20 mouse cellular contexts compared by ENCODE assay signal in the genomic region with DNA sequence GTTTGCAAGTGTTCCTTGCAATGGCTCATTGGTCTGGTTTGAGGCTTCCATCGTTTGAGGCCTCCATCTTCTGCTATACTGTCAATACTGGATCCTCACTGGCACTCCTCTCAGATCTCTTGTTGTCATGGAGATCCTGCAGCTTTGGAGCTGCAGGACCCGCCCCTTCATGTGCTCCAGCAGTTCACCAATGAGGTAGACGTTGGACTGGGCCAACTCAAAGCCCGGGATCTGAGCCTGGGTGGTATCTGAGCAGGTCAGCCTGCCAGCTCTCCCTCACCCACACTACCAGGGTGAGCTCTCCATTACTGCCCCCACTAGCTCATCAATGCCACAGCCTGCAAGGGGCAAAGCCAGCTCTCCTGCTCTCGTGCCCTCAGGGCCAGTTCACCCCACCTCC. TPM values are rescaled to one million over a fixed set of nuclear protein-coding genes. Genes with fewer than 3 reads are reported as not detected.
A peak's percentile ranks its signal among the peaks of the same experiment; 100 is the strongest.
DNase-seq lines count a peak whose midpoint lies in the region; ATAC-seq lines count a peak whose summit lies in the region.
"Had no signal": no experiment of that assay in that cellular context is flagged by ENCODE, and none has a peak within 500 bp of the region (broad histone marks: within the 10 kb centered on the region; RNA-seq: fewer than 3 reads in every experiment).

No protein-coding gene starts in this region.

- peaks cover 4% of the 10 kb centered on the region; the same call in 1 of the 2 replicates for H3K27me3 ChIP-seq in limb, embryonic 12.5 days
- no peaks in the 10 kb centered on the region for H3K27me3 ChIP-seq in limb, embryonic 10.5 days (ENCODE audit: low read depth, poor library complexity, severe bottlenecking)
- no peaks in the 10 kb centered on the region for H3K27me3 ChIP-seq in hindbrain, embryonic 16.5 days (replicated peaks; ENCODE audit: control insufficient read depth, insufficient read depth, low read length)
- H3K27me3 ChIP-seq in neural tube, embryonic 14.5 days (ENCODE audit: control insufficient read depth, insufficient read depth, low read length): no peaks in the 10 kb centered on the region
- H3K27me3 ChIP-seq: CH12.LX; heart, embryonic 12.5 days; stomach, embryonic 15.5 days had no signal

- H3K4me2 ChIP-seq in limb, embryonic 12.5 days: no peak overlapping the region
- H3K4me2 ChIP-seq in hindbrain, embryonic 16.5 days (ENCODE audit: low read length): no peak overlapping the region
- H3K4me2 ChIP-seq in neural tube, embryonic 14.5 days (ENCODE audit: low read depth, low read length): no peak overlapping the region
- H3K4me2 ChIP-seq: heart, embryonic 12.5 days; stomach, embryonic 15.5 days had no signal

- WGBS in limb, embryonic 12.5 days: 67% methylated on average over 5 of the region's 5 CpGs
- WGBS in limb, embryonic 10.5 days: 77% methylated on average over 5 of the region's 5 CpGs
- 50% methylated on average over 5 of the region's 5 CpGs for WGBS in hindbrain, embryonic 16.5 days
- 59% methylated on average over 5 of the region's 5 CpGs for WGBS in neural tube, embryonic 14.5 days

- no peaks in the 10 kb centered on the region for H3K9me3 ChIP-seq in limb, embryonic 12.5 days
- H3K9me3 ChIP-seq in limb, embryonic 10.5 days (replicated peaks): no peaks in the 10 kb centered on the region
- no peaks in the 10 kb centered on the region for H3K9me3 ChIP-seq in hindbrain, embryonic 16.5 days (ENCODE audit: control insufficient read depth, low read length)
- H3K9me3 ChIP-seq in neural tube, embryonic 14.5 days (ENCODE audit: control insufficient read depth, low read length): no peaks in the 10 kb centered on the region
- H3K9me3 ChIP-seq: heart, embryonic 12.5 days; stomach, embryonic 15.5 days had no signal

- 0 out of 2 replicates have a peak, but pooled peaks have one; percentile 32 for ATAC-seq in limb, embryonic 12.5 days (ENCODE audit: insufficient number of reproducible peaks, insufficient read depth, low FRiP score, low TSS enrichment, low read depth)
- ATAC-seq in hindbrain, embryonic 16.5 days: peak; percentile 70
- ATAC-seq in neural tube, embryonic 14.5 days (ENCODE audit: low read depth): peak; percentile 29; the same call in 1 of the 2 replicates

- peak; percentile 45 to 67 for DNase-seq in cerebellum, postnatal 10 days
- no peak for DNase-seq in cerebellum, postnatal 25 days
- no peak for DNase-seq in limb, embryonic 10.5 days (ENCODE audit: low spot score)
- DNase-seq in spleen, postnatal 14 days (ENCODE audit: low spot score in 2 of 2): no peak
- DNase-seq in cerebellum, adult 11-12 months: no peak
- DNase-seq: gastrocnemius, postnatal 36 days; heart, postnatal 4 days; kidney, adult 2 months; kidney, postnatal 4 days; layer of hippocampus, postnatal 36 days; right cerebral cortex, adult 18-20 months had no signal

- H3K4me1 ChIP-seq in limb, embryonic 12.5 days (replicated peaks): peaks cover 3% of the 10 kb centered on the region; the same call in 1 of the 2 replicates
- H3K4me1 ChIP-seq in limb, embryonic 10.5 days: peaks cover 2% of the 10 kb centered on the region; the same call in 1 of the 2 replicates
- H3K4me1 ChIP-seq in hindbrain, embryonic 16.5 days (ENCODE audit: control insufficient read depth, insufficient read depth, low read depth, low read length): peaks cover 3% of the 10 kb centered on the region; the same call in 1 of the 2 replicates
- H3K4me1 ChIP-seq in neural tube, embryonic 14.5 days (ENCODE audit: control insufficient read depth, insufficient read depth, low read length): no peaks in the 10 kb centered on the region
- H3K4me1 ChIP-seq: stomach, embryonic 15.5 days had no signal

- no peak overlapping the region for H3K9ac ChIP-seq in limb, embryonic 12.5 days (replicated peaks)
- H3K9ac ChIP-seq in hindbrain, embryonic 16.5 days (ENCODE audit: low read depth, low read length): no peak overlapping the region
- H3K9ac ChIP-seq in neural tube, embryonic 14.5 days (replicated peaks; ENCODE audit: low read depth, low read length): no peak overlapping the region
- H3K9ac ChIP-seq: heart, embryonic 12.5 days; liver, embryonic 14.5 days; stomach, embryonic 15.5 days had no signal

- no peaks in the 10 kb centered on the region for H3K36me3 ChIP-seq in limb, embryonic 12.5 days
- H3K36me3 ChIP-seq in limb, embryonic 10.5 days: no peaks in the 10 kb centered on the region
- H3K36me3 ChIP-seq in hindbrain, embryonic 16.5 days (ENCODE audit: control insufficient read depth, insufficient read depth, low read length): no peaks in the 10 kb centered on the region
- no peaks in the 10 kb centered on the region for H3K36me3 ChIP-seq in neural tube, embryonic 14.5 days (ENCODE audit: control insufficient read depth, insufficient read depth, low read length)
- H3K36me3 ChIP-seq: heart, embryonic 12.5 days; stomach, embryonic 15.5 days had no signal

- H3K4me3 ChIP-seq in limb, embryonic 12.5 days (replicated peaks): no peak overlapping the region
- H3K4me3 ChIP-seq in limb, embryonic 10.5 days: no peak overlapping the region
- no peak overlapping the region for H3K4me3 ChIP-seq in hindbrain, embryonic 16.5 days (ENCODE audit: low read length)
- no peak overlapping the region for H3K4me3 ChIP-seq in neural tube, embryonic 14.5 days (ENCODE audit: low read depth, low read length)
- H3K4me3 ChIP-seq: heart, embryonic 12.5 days; stomach, embryonic 15.5 days had no signal

- no peak overlapping the region for H3K27ac ChIP-seq in limb, embryonic 12.5 days
- no peak overlapping the region for H3K27ac ChIP-seq in limb, embryonic 10.5 days
- no peak overlapping the region for H3K27ac ChIP-seq in hindbrain, embryonic 16.5 days (ENCODE audit: low read depth, low read length)
- H3K27ac ChIP-seq in neural tube, embryonic 14.5 days (ENCODE audit: low read depth, low read length): no peak overlapping the region
- H3K27ac ChIP-seq: liver, embryonic 14.5 days; stomach, embryonic 15.5 days had no signal

RNA-seq across cellular contexts. Expression of a gene that starts 20.3 kb away (rescaled TPM):
- 0.09 TPM in 2 replicates for polyA plus RNA-seq in limb, embryonic 12.5 days (2016; fragmentation: Nextera tagmentation; extraction: Ambion mirVana)
- 0.06 and 0.08 TPM in 2 replicates for polyA plus RNA-seq in limb, embryonic 10.5 days (2016; fragmentation: Nextera tagmentation; extraction: Ambion mirVana)
- polyA plus RNA-seq in hindbrain, embryonic 16.5 days (2015; fragmentation: Nextera tagmentation; extraction: Ambion mirVana): 0.09 TPM in 1 of 2 replicates, not detected in the other
- polyA plus RNA-seq in neural tube, embryonic 14.5 days (2014; fragmentation: Nextera tagmentation; extraction: Ambion mirVana): 0.11 and 0.18 TPM in 2 replicates
- polyA plus RNA-seq: liver, embryonic 14.5 days had no signal

RNA-seq across cellular contexts. Expression of a gene that starts 24.4 kb away (rescaled TPM):
- not detected in 2 replicates for polyA plus RNA-seq in limb, embryonic 12.5 days (2016; fragmentation: Nextera tagmentation; extraction: Ambion mirVana)
- not detected in 2 replicates for polyA plus RNA-seq in limb, embryonic 10.5 days (2016; fragmentation: Nextera tagmentation; extraction: Ambion mirVana)
- 0.06 TPM in 1 of 2 replicates, not detected in the other for polyA plus RNA-seq in hindbrain, embryonic 16.5 days (2015; fragmentation: Nextera tagmentation; extraction: Ambion mirVana)
- 0.08 TPM in 1 of 2 replicates, not detected in the other for polyA plus RNA-seq in neural tube, embryonic 14.5 days (2014; fragmentation: Nextera tagmentation; extraction: Ambion mirVana)
- polyA plus RNA-seq: cortical plate, adult 2 months; kidney, adult 2 months; limb, embryonic 11.5 days; liver, embryonic 14.5 days; stomach, embryonic 15.5 days had no signal

RNA-seq across cellular contexts. Expression of a gene that starts 45.5 kb away (rescaled TPM):
- 93.8 and 98.5 TPM in 2 replicates for polyA plus RNA-seq in limb, embryonic 12.5 days (2016; fragmentation: Nextera tagmentation; extraction: Ambion mirVana)
- polyA plus RNA-seq in limb, embryonic 10.5 days (2016; fragmentation: Nextera tagmentation; extraction: Ambion mirVana): 72.5 and 88.5 TPM in 2 replicates
- polyA plus RNA-seq in hindbrain, embryonic 16.5 days (2015; fragmentation: Nextera tagmentation; extraction: Ambion mirVana): 13.1 and 16.2 TPM in 2 replicates
- polyA plus RNA-seq in neural tube, embryonic 14.5 days (2014; fragmentation: Nextera tagmentation; extraction: Ambion mirVana): 15.8 and 19.6 TPM in 2 replicates

Comparison
In these comparisons a context has a peak if more than half of its experiments do, and no peak if none do; other contexts are left out.
1. DNase-seq: peak in cerebellum, postnatal 10 days (2 of 2); none in cerebellum, postnatal 25 days (0 of 2), limb, embryonic 10.5 days (single experiment), spleen, postnatal 14 days (0 of 2) and cerebellum, adult 11-12 months (single experiment).
2. Peak in every context shown above with its lines, with median percentiles within 50 percentile points of each other: ATAC-seq.